Mouse (Mus musculus) megakaryocyte, embryonic 14.5 days (primary cell): Measurements from ENCODE around the gene Gm7030.
"Not testable (repeated sequence)": the region's sequence is repeated elsewhere in the genome, so short reads cannot be mapped to it uniquely, and the experiment has no call there.

Experiments used
- FLI1 ChIP-seq: IDR thresholded peaks from 2 replicates; pipeline ENCODE4 v1.6.1; 2012; ENCODE audit warnings: low read length, inconsistent platforms, mixed read lengths
- GATA1 ChIP-seq: IDR thresholded peaks from 3 replicates; pipeline ENCODE4 v1.6.1; 2012; ENCODE audit warnings: mixed read lengths, low read length, inconsistent platforms, borderline replicate concordance

DNA sequence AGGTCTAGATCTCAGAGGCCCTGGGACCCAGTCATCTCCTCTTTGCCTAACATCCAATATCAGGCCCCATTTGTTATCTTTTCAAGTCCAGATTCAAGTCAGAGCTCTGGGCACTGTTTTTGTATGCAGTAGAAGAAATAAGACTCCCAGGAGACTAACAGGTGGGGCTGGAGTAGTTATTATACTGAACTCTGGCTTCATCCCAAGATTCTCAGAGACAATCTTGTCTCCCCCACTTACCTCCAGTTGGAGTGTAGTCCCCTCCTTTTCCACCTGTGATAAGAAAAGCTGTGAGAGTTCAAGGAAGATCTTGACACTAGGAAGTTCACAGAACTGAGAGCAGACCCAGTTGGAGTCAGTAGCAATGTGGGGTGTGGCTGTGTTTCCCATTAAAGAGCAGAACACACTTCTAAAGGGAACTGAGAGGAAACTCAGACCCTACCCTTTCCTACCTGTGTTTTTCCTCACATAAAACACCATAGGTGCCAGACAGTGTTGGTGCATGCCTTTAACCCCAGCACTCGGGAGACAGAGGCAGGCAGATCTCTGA lies 7.1 kb upstream of the Gm7030 start:
- TF ChIP-seq GATA1, FLI1: not testable (repeated sequence)
